Mouse (Mus musculus) megakaryocyte, adult 5-6 weeks (primary cell): ENCODE data around the gene Gsdma2. TPM values are rescaled to one million over a fixed set of nuclear protein-coding genes. Genes with fewer than 3 reads are reported as not detected.
"Not testable (repeated sequence)": the region's sequence is repeated elsewhere in the genome, so short reads cannot be mapped to it uniquely, and the experiment has no call there.

Experiments used
- ATAC-seq: 2 replicates; pipeline ENCODE4 v1.8.0; 2016; ENCODE audit warnings: mild to moderate bottlenecking, inconsistent platforms; ENCODE audit not compliant: poor library complexity, severe bottlenecking
- total RNA-seq, 2 experiments: library from RNA; stranded (forward) in 1 of 2; stranded (reverse) in 1 of 2; fragments of 153-499, 151-499 nt in 1 of 2; fragments of 221-1000, 200-1000 nt in 1 of 2; gene quantifications; 2 replicates each; pipeline versions ENCODE4 v1.2.3 to v1.2.4; 2015 to 2017

The Gsdma2 gene
- total RNA-seq, 2 experiments from 2014 or later, result not detected

- no peak for ATAC-seq
These were observed 17.5 kb downstream of the Gsdma2 start, which contains the start of gene Gsdma for GRCm38 (mm10) chr11:98664091-98664490. Gene Gsdma (plus strand): TSS chr11:98664351.

GRCm38 (mm10) chr11:98668984-98669383, 22.4 kb downstream of the Gsdma2 start:
- no peak for ATAC-seq

GRCm38 (mm10) chr11:98671284-98671815, 24.8 kb downstream of the Gsdma2 start:
- ATAC-seq, result no peak

- no peak for ATAC-seq
These were observed 25.3 kb downstream of the Gsdma2 start for GRCm38 (mm10) chr11:98671857-98672256.

GRCm38 (mm10) chr11:98672482-98672881, 25.9 kb downstream of the Gsdma2 start:
- ATAC-seq, result no peak

- ATAC-seq, result peak; percentile 94
These were observed 26.6 kb downstream of the Gsdma2 start for GRCm38 (mm10) chr11:98673136-98673535.

- ATAC-seq, result no peak
These were observed 29.3 kb downstream of the Gsdma2 start for GRCm38 (mm10) chr11:98675829-98676363.

GRCm38 (mm10) chr11:98680023-98680422, 33.5 kb downstream of the Gsdma2 start:
- ATAC-seq, result no peak

GRCm38 (mm10) chr11:98680595-98680994, 34.0 kb downstream of the Gsdma2 start:
- not testable (repeated sequence) for ATAC-seq

GRCm38 (mm10) chr11:98681186-98681585, 34.6 kb downstream of the Gsdma2 start:
- no peak for ATAC-seq

- ATAC-seq, result peak; percentile 96
These were observed 35.5 kb downstream of the Gsdma2 start, which contains the start of gene Psmd3 for GRCm38 (mm10) chr11:98681786-98682745. Gene Psmd3 (plus strand): TSS chr11:98682554.

- ATAC-seq, result no peak
These were observed 36.3 kb downstream of the Gsdma2 start for GRCm38 (mm10) chr11:98682811-98683210.

GRCm38 (mm10) chr11:98685642-98686041, 39.1 kb downstream of the Gsdma2 start:
- no peak for ATAC-seq

- ATAC-seq, result no peak
These were observed 40.4 kb downstream of the Gsdma2 start for GRCm38 (mm10) chr11:98686976-98687375.

- ATAC-seq, result no peak
These were observed 41.5 kb downstream of the Gsdma2 start for GRCm38 (mm10) chr11:98688009-98688408.

- ATAC-seq, result no peak
These were observed 46.6 kb downstream of the Gsdma2 start for GRCm38 (mm10) chr11:98693201-98693600.

GRCm38 (mm10) chr11:98693746-98694145, 47.2 kb downstream of the Gsdma2 start:
- ATAC-seq, result no peak

GRCm38 (mm10) chr11:98694301-98694700, 47.7 kb downstream of the Gsdma2 start:
- ATAC-seq, result no peak

- ATAC-seq, result no peak
These were observed 48.8 kb downstream of the Gsdma2 start for GRCm38 (mm10) chr11:98695408-98695807.

- ATAC-seq, result no peak
These were observed 50.1 kb downstream of the Gsdma2 start for GRCm38 (mm10) chr11:98696454-98697216.

- no peak for ATAC-seq
These were observed 50.7 kb downstream of the Gsdma2 start for GRCm38 (mm10) chr11:98697225-98697624.
